Mouse (Mus musculus): ENCODE data around the gene Slc39a5.

DNA sequence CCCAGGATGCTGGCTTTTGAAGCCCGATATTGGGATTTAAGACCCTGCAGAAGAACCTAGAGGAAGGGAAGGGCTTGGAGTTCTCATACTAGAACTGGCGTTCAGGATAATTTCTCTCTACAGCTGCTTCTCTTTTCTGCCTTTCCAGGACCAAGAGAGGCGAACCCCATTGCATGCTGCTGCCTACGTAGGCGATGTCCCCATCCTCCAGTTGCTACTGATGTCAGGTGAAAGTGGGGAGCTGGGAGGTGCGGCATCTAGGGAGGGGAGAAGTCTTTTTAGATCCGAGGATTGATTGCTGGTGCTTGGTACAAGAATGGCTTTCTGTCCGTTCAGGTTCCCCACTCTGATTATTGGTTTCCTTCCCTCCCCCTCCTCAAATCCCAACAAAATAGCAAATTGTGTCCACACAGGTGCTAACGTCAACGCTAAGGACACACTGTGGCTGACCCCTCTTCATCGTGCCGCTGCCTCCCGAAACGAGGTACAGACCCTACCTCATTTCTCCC lies 23.0 kb downstream of the Slc39a5 start:
- TF ChIP-seq POLR2A (IDR thresholded peaks at IDR 0.05; ENCODE audit: borderline replicate concordance, extremely low read depth, insufficient read depth, insufficient read length, poor library complexity, severe bottlenecking) (no peak), CTCF (IDR thresholded peaks at IDR 0.05; ENCODE audit: borderline replicate concordance, extremely low read depth, insufficient read depth, insufficient read length) (no peak)

Measured in brain, embryonic 14.5 days (tissue).